Mouse (Mus musculus) embryonic facial prominence, embryonic 15.5 days (tissue): ENCODE data around the gene Galnt2. TPM values are rescaled to one million over a fixed set of nuclear protein-coding genes. Genes with fewer than 3 reads are reported as not detected.
A peak's percentile ranks its signal among the peaks of the same experiment; 100 is the strongest.

ENCODE experiments used
- ATAC-seq: fragments of 200-750 bp; cut with Nextera tagmentation; 2 replicates; pipeline ENCODE4 v1.8.0; 2017; ENCODE audit warnings: low read depth, moderate TSS enrichment; ENCODE audit not compliant: insufficient number of reproducible peaks, low FRiP score, low TSS enrichment
- H3K27ac ChIP-seq: fragments of 300-500 bp; sonication (generic); replicated peaks from 2 replicates; pipeline ENCODE4 v1.5.1; 2015; ENCODE audit warnings: mild to moderate bottlenecking, inconsistent platforms
- H3K27me3 ChIP-seq: fragments of 300-500 bp; sonication (generic); 2 replicates; pipeline ENCODE4 v1.6.1; 2015; ENCODE audit warnings: inconsistent platforms
- H3K36me3 ChIP-seq: fragments of 300-500 bp; sonication (generic); 2 replicates; pipeline ENCODE4 v1.6.1; 2015; ENCODE audit warnings: mild to moderate bottlenecking, inconsistent platforms
- H3K4me1 ChIP-seq: fragments of 300-500 bp; sonication (generic); 2 replicates; pipeline ENCODE4 v1.6.1; 2015; ENCODE audit warnings: inconsistent platforms
- H3K4me2 ChIP-seq: fragments of 300-500 bp; sonication (generic); replicated peaks from 2 replicates; pipeline ENCODE4 v1.6.1; 2015; ENCODE audit warnings: mild to moderate bottlenecking, inconsistent platforms
- H3K4me3 ChIP-seq: fragments of 300-500 bp; sonication (generic); replicated peaks from 2 replicates; pipeline ENCODE4 v1.5.1; 2015; ENCODE audit warnings: mild to moderate bottlenecking, inconsistent platforms
- H3K9ac ChIP-seq: fragments of 300-500 bp; sonication (generic); 2 replicates; pipeline ENCODE4 v1.6.1; 2015; ENCODE audit warnings: inconsistent platforms
- H3K9me3 ChIP-seq: fragments of 300-500 bp; sonication (generic); replicated peaks from 2 replicates; pipeline ENCODE4 v1.6.1; 2016; ENCODE audit warnings: inconsistent platforms
- WGBS: fragments of 180-500 bp; shearing (Covaris S2); methylation state at CpG from one replicate; pipeline ENCODE4 v1.1.7; 2015; 5-methylcytosine and 5-hydroxymethylcytosine counted together
- polyA plus RNA-seq: library from polyadenylated mRNA; unstranded; fragments of >200 nt; fragmentation: Nextera tagmentation; extraction: Ambion mirVana; gene quantifications from 2 replicates; pipeline ENCODE4 v1.2.1, GENCODE M21; 2015

Gene Galnt2
- polyA plus RNA-seq, 1 experiment from 2014 or later: 40.0 TPM

DNA sequence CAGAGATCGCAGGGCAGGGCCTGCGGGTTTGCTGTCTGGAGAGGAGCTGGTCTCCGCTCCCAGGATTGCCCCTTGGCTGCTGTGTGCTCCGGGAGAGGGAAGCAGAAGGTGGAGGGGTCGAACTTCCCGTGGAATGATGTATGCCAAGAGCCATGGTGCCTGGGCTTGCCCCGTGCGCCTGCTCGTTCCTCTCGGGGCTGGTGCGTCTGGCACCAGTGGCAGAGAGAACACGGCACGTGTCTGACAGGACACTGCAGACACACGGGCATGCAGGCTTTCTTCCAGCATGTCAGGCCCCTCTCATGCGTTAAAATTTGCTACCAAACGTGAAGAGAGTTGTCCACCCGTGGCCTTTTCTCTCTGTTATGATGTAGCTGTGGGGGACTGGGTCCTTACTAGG is 80.5 kb downstream of the Galnt2 start:
- H3K4me1 ChIP-seq: peaks cover 30% of the 10 kb centered on the region

GRCm38 (mm10) chr8:124312228-124312627 is 81.0 kb downstream of the Galnt2 start:
- 92% methylated on average over 10 of the region's 10 CpGs for WGBS
- no peak overlapping the region for H3K4me3 ChIP-seq
- no peaks in the 10 kb centered on the region for H3K36me3 ChIP-seq
- H3K9me3 ChIP-seq: no peaks in the 10 kb centered on the region
- peaks cover 30% of the 10 kb centered on the region for H3K4me1 ChIP-seq
- ATAC-seq: no peak
- no peak overlapping the region for H3K27ac ChIP-seq
- H3K9ac ChIP-seq: no peak overlapping the region
- no peaks in the 10 kb centered on the region for H3K27me3 ChIP-seq
- H3K4me2 ChIP-seq: no peak overlapping the region

More for the DNA sequence above, 80.5 kb downstream of the Galnt2 start:
- Histone ChIP-seq H3K36me3 (no peaks in the 10 kb centered on the region), H3K27ac (no peak overlapping the region), H3K9ac (no peak overlapping the region), H3K9me3 (no peaks in the 10 kb centered on the region), H3K4me3 (no peak overlapping the region), H3K27me3 (no peaks in the 10 kb centered on the region), H3K4me2 (no peak overlapping the region)
- 81% methylated on average over 17 of the region's 17 CpGs for WGBS
- ATAC-seq: no peak

GRCm38 (mm10) chr8:124314803-124315202 is 83.6 kb downstream of the Galnt2 start:
- WGBS: 60% methylated on average over 10 of the region's 10 CpGs
- H3K27me3 ChIP-seq: no peaks in the 10 kb centered on the region
- H3K4me3 ChIP-seq: no peak overlapping the region
- no peak overlapping the region for H3K27ac ChIP-seq
- no peak overlapping the region for H3K9ac ChIP-seq
- ATAC-seq: no peak
- no peak overlapping the region for H3K4me2 ChIP-seq
- no peaks in the 10 kb centered on the region for H3K9me3 ChIP-seq
- peaks cover 39% of the 10 kb centered on the region for H3K4me1 ChIP-seq
- H3K36me3 ChIP-seq: no peaks in the 10 kb centered on the region

DNA sequence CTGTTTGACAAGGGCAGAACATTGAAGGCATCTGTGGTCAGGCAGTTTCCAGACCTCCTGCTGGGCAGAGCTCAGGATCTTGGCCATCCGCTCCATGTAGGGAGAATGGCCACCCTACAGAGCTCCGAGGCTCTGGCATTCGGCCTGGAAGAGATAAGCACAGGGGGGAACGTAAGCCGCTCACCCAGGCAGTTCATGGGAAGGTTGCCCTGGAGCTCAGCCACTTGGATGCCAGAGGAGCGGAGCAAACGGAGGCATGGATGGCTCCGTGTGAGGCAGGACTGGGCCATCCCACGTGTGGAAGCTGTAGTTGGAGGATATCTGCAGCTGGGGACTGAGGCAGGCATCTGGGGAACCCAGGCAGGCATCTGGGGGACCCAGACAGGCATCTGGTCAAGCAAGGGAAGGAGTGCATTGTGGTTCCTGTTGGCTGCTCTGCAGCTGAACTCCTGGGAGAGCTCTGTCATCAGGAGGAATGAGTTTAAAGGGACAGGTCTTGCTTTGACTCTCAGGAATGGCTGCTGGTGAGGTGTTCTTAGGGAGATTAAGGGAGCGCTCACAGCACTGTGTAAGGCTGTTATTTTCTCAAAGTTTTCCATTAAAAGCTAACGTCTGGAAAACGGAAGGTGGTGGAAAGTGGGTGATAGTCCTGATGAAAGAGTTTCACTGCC is 85.4 kb downstream of the Galnt2 start:
- no peaks in the 10 kb centered on the region for H3K27me3 ChIP-seq
- H3K4me2 ChIP-seq: no peak overlapping the region
- no peaks in the 10 kb centered on the region for H3K36me3 ChIP-seq
- no peak overlapping the region for H3K9ac ChIP-seq
- no peak overlapping the region for H3K4me3 ChIP-seq
- peaks cover 42% of the 10 kb centered on the region for H3K4me1 ChIP-seq
- no peak for ATAC-seq
- H3K9me3 ChIP-seq: no peaks in the 10 kb centered on the region
- WGBS: 54% methylated on average over 12 of the region's 12 CpGs
- 0 out of 2 replicates have a peak overlapping the region, but pooled peaks have one; percentile 12 for H3K27ac ChIP-seq

GRCm38 (mm10) chr8:124317191-124317682 is 86.0 kb downstream of the Galnt2 start:
- H3K27me3 ChIP-seq: no peaks in the 10 kb centered on the region
- WGBS: 57% methylated on average over 8 of the region's 8 CpGs
- peaks cover 42% of the 10 kb centered on the region for H3K4me1 ChIP-seq
- no peaks in the 10 kb centered on the region for H3K9me3 ChIP-seq
- no peak overlapping the region for H3K9ac ChIP-seq
- H3K4me2 ChIP-seq: no peak overlapping the region
- H3K27ac ChIP-seq: no peak overlapping the region
- H3K4me3 ChIP-seq: no peak overlapping the region
- no peaks in the 10 kb centered on the region for H3K36me3 ChIP-seq
- ATAC-seq: no peak

- no peaks in the 10 kb centered on the region for H3K9me3 ChIP-seq
- no peak for ATAC-seq
- H3K9ac ChIP-seq: no peak overlapping the region
- H3K27me3 ChIP-seq: no peaks in the 10 kb centered on the region
- H3K4me3 ChIP-seq: no peak overlapping the region
- no peaks in the 10 kb centered on the region for H3K36me3 ChIP-seq
- peaks cover 42% of the 10 kb centered on the region for H3K4me1 ChIP-seq
- no peak overlapping the region for H3K4me2 ChIP-seq
- H3K27ac ChIP-seq: no peak overlapping the region
- 72% methylated on average over 6 of the region's 6 CpGs for WGBS
Observed at GRCm38 (mm10) chr8:124317821-124318220, 86.6 kb downstream of the Galnt2 start.

- H3K36me3 ChIP-seq: peaks cover 5% of the 10 kb centered on the region; the same call in 1 of the 2 replicates
- 71% methylated on average over 11 of the region's 11 CpGs for WGBS
- no peak for ATAC-seq
- H3K4me2 ChIP-seq: no peak overlapping the region
- no peak overlapping the region for H3K27ac ChIP-seq
- no peak overlapping the region for H3K9ac ChIP-seq
- no peaks in the 10 kb centered on the region for H3K9me3 ChIP-seq
- no peaks in the 10 kb centered on the region for H3K27me3 ChIP-seq
- H3K4me1 ChIP-seq: peaks cover 38% of the 10 kb centered on the region
- no peak overlapping the region for H3K4me3 ChIP-seq
Observed at GRCm38 (mm10) chr8:124318612-124319315, 87.6 kb downstream of the Galnt2 start.

- Histone ChIP-seq H3K4me1 (peaks cover 37% of the 10 kb centered on the region), H3K27me3 (no peaks in the 10 kb centered on the region), H3K4me2 (no peak overlapping the region), H3K27ac (no peak overlapping the region), H3K9me3 (no peaks in the 10 kb centered on the region), H3K36me3 (peaks cover 10% of the 10 kb centered on the region; the same call in 1 of the 2 replicates), H3K4me3 (no peak overlapping the region), H3K9ac (no peak overlapping the region)
- no peak for ATAC-seq
- WGBS: 90% methylated on average over 4 of the region's 4 CpGs
Observed at GRCm38 (mm10) chr8:124319316-124319652, 88.1 kb downstream of the Galnt2 start.

GRCm38 (mm10) chr8:124321227-124321840 is 90.1 kb downstream of the Galnt2 start:
- peaks cover 28% of the 10 kb centered on the region for H3K4me1 ChIP-seq
- H3K27ac ChIP-seq: no peak overlapping the region
- ATAC-seq: no peak
- no peaks in the 10 kb centered on the region for H3K27me3 ChIP-seq
- H3K4me2 ChIP-seq: no peak overlapping the region
- no peaks in the 10 kb centered on the region for H3K9me3 ChIP-seq
- H3K36me3 ChIP-seq: peaks cover 25% of the 10 kb centered on the region
- no peak overlapping the region for H3K9ac ChIP-seq
- no peak overlapping the region for H3K4me3 ChIP-seq
- WGBS: 55% methylated on average over 12 of the region's 12 CpGs

- WGBS: 85% methylated on average over 14 of the region's 14 CpGs
- Histone ChIP-seq H3K4me2 (no peak overlapping the region), H3K4me1 (peaks cover 12% of the 10 kb centered on the region)
Observed at GRCm38 (mm10) chr8:124323356-124323755, 92.2 kb downstream of the Galnt2 start.

DNA sequence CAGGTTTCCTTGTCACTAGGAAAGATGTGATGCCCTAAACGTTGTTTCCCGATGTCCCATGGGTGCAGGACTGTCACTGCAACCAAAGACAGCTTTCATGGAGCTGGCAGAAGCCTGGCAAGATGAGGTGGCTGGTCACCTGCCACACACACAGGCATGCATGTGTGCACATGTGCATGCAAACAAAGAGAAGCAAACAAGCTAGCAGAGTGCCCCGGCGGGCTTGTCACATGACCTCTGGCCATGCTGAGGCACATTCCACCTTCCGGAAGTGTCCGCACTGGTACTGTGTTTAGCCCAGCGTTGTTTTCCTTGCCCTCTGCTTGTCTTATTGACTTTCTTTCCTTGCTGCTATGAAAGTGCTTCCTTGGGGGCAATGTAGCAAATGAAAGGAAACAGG is 97.1 kb downstream of the Galnt2 start:
- Histone ChIP-seq H3K36me3 (peaks cover 53% of the 10 kb centered on the region), H3K27me3 (no peaks in the 10 kb centered on the region), H3K9ac (no peak overlapping the region), H3K4me3 (no peak overlapping the region), H3K27ac (no peak overlapping the region), H3K9me3 (no peaks in the 10 kb centered on the region), H3K4me1 (no peaks in the 10 kb centered on the region), H3K4me2 (no peak overlapping the region)
- 67% methylated on average over 7 of the region's 7 CpGs for WGBS
- no peak for ATAC-seq

More at GRCm38 (mm10) chr8:124323356-124323755, 92.2 kb downstream of the Galnt2 start:
- Histone ChIP-seq H3K27me3 (no peaks in the 10 kb centered on the region), H3K9me3 (no peaks in the 10 kb centered on the region), H3K4me3 (no peak overlapping the region), H3K9ac (no peak overlapping the region), H3K36me3 (peaks cover 29% of the 10 kb centered on the region), H3K27ac (no peak overlapping the region)
- ATAC-seq: no peak
